Comparison of ENCODE assay signal across 8 mouse cellular contexts in genomic region chr6:137934545-137935298, GRCm38 (mm10).
DNase-seq lines count a peak whose midpoint lies in the region; ATAC-seq and TF ChIP-seq lines count a peak whose summit lies in the region.

No protein-coding gene starts in this region.

- no peaks in the 10 kb centered on the region for H3K9me3 ChIP-seq in hindbrain, embryonic 16.5 days (ENCODE audit: control insufficient read depth, low read length)
- H3K9me3 ChIP-seq in hindbrain, embryonic 12.5 days (replicated peaks), result no peaks in the 10 kb centered on the region
- no peaks in the 10 kb centered on the region for H3K9me3 ChIP-seq in limb, embryonic 14.5 days (ENCODE audit: control insufficient read depth, low read length)
- H3K9me3 ChIP-seq in heart, embryonic 11.5 days (replicated peaks; ENCODE audit: control insufficient read depth, low read length), result no peaks in the 10 kb centered on the region

- no peaks in the 10 kb centered on the region for H3K36me3 ChIP-seq in hindbrain, embryonic 16.5 days (ENCODE audit: control insufficient read depth, insufficient read depth, low read length)
- no peaks in the 10 kb centered on the region for H3K36me3 ChIP-seq in hindbrain, embryonic 12.5 days
- H3K36me3 ChIP-seq in limb, embryonic 14.5 days (ENCODE audit: control insufficient read depth, insufficient read depth, low read length), result no peaks in the 10 kb centered on the region
- no peaks in the 10 kb centered on the region for H3K36me3 ChIP-seq in heart, embryonic 11.5 days (ENCODE audit: control insufficient read depth, insufficient read depth, low read length)

- no peaks in the 10 kb centered on the region; the same call in 1 of the 2 replicates for H3K4me1 ChIP-seq in hindbrain, embryonic 16.5 days (ENCODE audit: control insufficient read depth, insufficient read depth, low read depth, low read length)
- H3K4me1 ChIP-seq in hindbrain, embryonic 12.5 days, result no peaks in the 10 kb centered on the region
- no peaks in the 10 kb centered on the region for H3K4me1 ChIP-seq in limb, embryonic 14.5 days (ENCODE audit: control insufficient read depth, insufficient read depth, low read length)
- H3K4me1 ChIP-seq in heart, embryonic 11.5 days (ENCODE audit: control insufficient read depth, insufficient read depth, low read length), result 0 out of 2 replicates have a peak, but pooled peaks cover 2% of the 10 kb centered on the region

- H3K4me2 ChIP-seq in hindbrain, embryonic 16.5 days (ENCODE audit: low read length), result peak overlapping the region; percentile 21; the same call in 1 of the 2 replicates
- H3K4me2 ChIP-seq in hindbrain, embryonic 12.5 days (replicated peaks), result no peak overlapping the region
- no peak overlapping the region for H3K4me2 ChIP-seq in limb, embryonic 14.5 days (replicated peaks; ENCODE audit: low read depth, low read length, severe bottlenecking)
- no peak overlapping the region for H3K4me2 ChIP-seq in heart, embryonic 11.5 days

- WGBS in hindbrain, embryonic 16.5 days, result 51% methylated on average over 3 of the region's 3 CpGs
- 73% methylated on average over 3 of the region's 3 CpGs for WGBS in hindbrain, embryonic 12.5 days
- 50% methylated on average over 3 of the region's 3 CpGs for WGBS in limb, embryonic 14.5 days
- 67% methylated on average over 3 of the region's 3 CpGs for WGBS in heart, embryonic 11.5 days (ENCODE audit: insufficient replicate concordance)

- DNase-seq in adrenal gland, postnatal 36 days, result peak; percentile 15 to 16
- DNase-seq in frontal cortex, postnatal 10 days (ENCODE audit: low spot score in 2 of 2), result peak; percentile 53 to 64
- DNase-seq in limb, embryonic 14.5 days (ENCODE audit: low spot score), result peak; percentile 30
- DNase-seq in embryo, embryonic 9.5 days (ENCODE audit: extremely low spot score), result no peak

- no peak overlapping the region for H3K4me3 ChIP-seq in hindbrain, embryonic 16.5 days (ENCODE audit: low read length)
- H3K4me3 ChIP-seq in hindbrain, embryonic 12.5 days, result no peak overlapping the region
- H3K4me3 ChIP-seq in limb, embryonic 14.5 days (replicated peaks; ENCODE audit: low read length), result no peak overlapping the region
- no peak overlapping the region for H3K4me3 ChIP-seq in heart, embryonic 11.5 days (ENCODE audit: low read depth, low read length)

- no peak overlapping the region for H3K27ac ChIP-seq in hindbrain, embryonic 16.5 days (ENCODE audit: low read depth, low read length)
- H3K27ac ChIP-seq in hindbrain, embryonic 12.5 days, result no peak overlapping the region
- no peak overlapping the region for H3K27ac ChIP-seq in limb, embryonic 14.5 days (replicated peaks; ENCODE audit: low read depth, low read length)
- H3K27ac ChIP-seq in heart, embryonic 11.5 days (ENCODE audit: low read depth, low read length), result no peak overlapping the region

- H3K9ac ChIP-seq in hindbrain, embryonic 16.5 days (ENCODE audit: low read depth, low read length), result no peak overlapping the region
- H3K9ac ChIP-seq in hindbrain, embryonic 12.5 days, result no peak overlapping the region
- no peak overlapping the region for H3K9ac ChIP-seq in limb, embryonic 14.5 days (ENCODE audit: low read depth, low read length, severe bottlenecking)
- H3K9ac ChIP-seq in heart, embryonic 11.5 days (ENCODE audit: low read depth, low read length), result no peak overlapping the region

- H3K27me3 ChIP-seq in hindbrain, embryonic 16.5 days (replicated peaks; ENCODE audit: control insufficient read depth, insufficient read depth, low read length), result no peaks in the 10 kb centered on the region
- no peaks in the 10 kb centered on the region for H3K27me3 ChIP-seq in hindbrain, embryonic 12.5 days
- H3K27me3 ChIP-seq in limb, embryonic 14.5 days (ENCODE audit: control insufficient read depth, insufficient read depth, low read length), result no peaks in the 10 kb centered on the region
- no peaks in the 10 kb centered on the region for H3K27me3 ChIP-seq in heart, embryonic 11.5 days (ENCODE audit: control insufficient read depth, insufficient read depth, low read length)

- no peak for TF ChIP-seq POLR2A in limb, embryonic 14.5 days (IDR thresholded peaks at IDR 0.05; ENCODE audit: borderline replicate concordance, extremely low read depth, insufficient read depth, insufficient read length)

- peak; percentile 50; the same call in 1 of the 2 replicates for ATAC-seq in hindbrain, embryonic 16.5 days
- ATAC-seq in hindbrain, embryonic 12.5 days (ENCODE audit: low FRiP score), result no peak
- no peak for ATAC-seq in limb, embryonic 14.5 days (ENCODE audit: low FRiP score, low read depth)
- ATAC-seq in erythroid progenitor cell, adult 5-6 weeks (replicated peaks; ENCODE audit: low FRiP score, poor library complexity, severe bottlenecking), result no peak
- no peak for ATAC-seq in heart, embryonic 11.5 days (replicated peaks; ENCODE audit: insufficient number of reproducible peaks, low FRiP score, low TSS enrichment)
